Mouse (Mus musculus) MEL (cell line): ENCODE measurements around the gene Gdf7. TPM values are rescaled to one million over a fixed set of nuclear protein-coding genes. Genes with fewer than 3 reads are reported as not detected.

Experiments used
- DNase-seq: peaks from one replicate; pipeline ENCODE4 v3.0.0; 2011; ENCODE audit warnings: low read depth, low spot score
- H3K27ac ChIP-seq: 2 replicates; pipeline ENCODE4 v1.5.1; 2012; ENCODE audit warnings: low read depth, mild to moderate bottlenecking, control low read depth, low read length, moderate library complexity; ENCODE audit not compliant: control insufficient read depth
- H3K27me3 ChIP-seq, 2 experiments: fragments of 150-350 bp in 1 of 2; sonication (generic) in 1 of 2; 2 replicates each; pipeline ENCODE4 v1.6.1; 2012; ENCODE audit warnings: low read length in 2 of 2, mild to moderate bottlenecking in 2 of 2, improper control_type of control experiment in 1 of 2, moderate library complexity in 1 of 2; ENCODE audit not compliant: insufficient read depth in 2 of 2, control insufficient read depth in 1 of 2
- H3K36me3 ChIP-seq, 2 experiments: 2 replicates each; pipeline ENCODE4 v1.6.1; 2012 to 2014; ENCODE audit warnings: low read length in 2 of 2, improper control_type of control experiment in 1 of 2, inconsistent platforms in 1 of 2, mild to moderate bottlenecking in 1 of 2; ENCODE audit not compliant: insufficient read depth in 2 of 2, control insufficient read depth in 1 of 2
- H3K4me1 ChIP-seq, 2 experiments: fragments of 150-350 bp in 1 of 2; sonication (generic) in 1 of 2; 2 replicates each; pipeline ENCODE4 v1.6.1; 2012; ENCODE audit warnings: low read length in 2 of 2, improper control_type of control experiment in 1 of 2, mild to moderate bottlenecking in 1 of 2; ENCODE audit not compliant: insufficient read depth in 2 of 2, control insufficient read depth in 1 of 2
- H3K4me3 ChIP-seq, 2 experiments: fragments of 150-350 bp in 1 of 2; sonication (generic) in 1 of 2; 2 replicates each; pipeline ENCODE4 v1.5.1; 2012; ENCODE audit warnings: low read depth in 2 of 2, low read length in 2 of 2, mild to moderate bottlenecking in 2 of 2, moderate library complexity in 2 of 2, control low read depth in 1 of 2, improper control_type of control experiment in 1 of 2; ENCODE audit not compliant: control insufficient read depth in 1 of 2, insufficient read depth in 1 of 2
- H3K79me2 ChIP-seq: 2 replicates; pipeline ENCODE4 v1.6.1; 2012; ENCODE audit warnings: mild to moderate bottlenecking, low read length, moderate library complexity; ENCODE audit not compliant: control insufficient read depth, poor library complexity, insufficient read depth
- H3K9ac ChIP-seq: 2 replicates; pipeline ENCODE4 v1.6.1; 2012; ENCODE audit warnings: low read depth, mild to moderate bottlenecking, control low read depth, low read length, moderate library complexity; ENCODE audit not compliant: control insufficient read depth, poor library complexity, severe bottlenecking
- H3K9me3 ChIP-seq: fragments of 150-350 bp; sonication (generic); replicated peaks from 2 replicates; pipeline ENCODE4 v1.6.1; 2012; ENCODE audit warnings: mild to moderate bottlenecking, low read length, improper control_type of control experiment, moderate library complexity; ENCODE audit not compliant: insufficient read depth
- BHLHE40 ChIP-seq: IDR thresholded peaks from 2 replicates; pipeline ENCODE4 v1.6.1; 2012; ENCODE audit warnings: low read depth, mild to moderate bottlenecking, inconsistent platforms, low read length, improper control_type of control experiment, borderline replicate concordance
- EP300 ChIP-seq, 2 experiments: IDR thresholded peaks; 2 replicates each; pipeline ENCODE4 v1.6.1; 2011; ENCODE audit warnings: improper control_type of control experiment in 2 of 2, low read length in 2 of 2, low read depth in 1 of 2, mild to moderate bottlenecking in 1 of 2
- GABPA ChIP-seq: IDR thresholded peaks from 2 replicates; pipeline ENCODE4 v1.6.1; 2012; ENCODE audit warnings: low read depth, mild to moderate bottlenecking, inconsistent platforms, low read length, improper control_type of control experiment, moderate library complexity
- HCFC1 ChIP-seq: IDR thresholded peaks from 2 replicates; pipeline ENCODE4 v1.6.1; 2012; ENCODE audit warnings: low read depth, mild to moderate bottlenecking, inconsistent platforms, low read length, improper control_type of control experiment, moderate library complexity
- KAT2A ChIP-seq: conservative IDR thresholded peaks from 2 replicates; pipeline ENCODE4 v1.6.1; 2012; ENCODE audit warnings: low read depth, low read length, improper control_type of control experiment, inconsistent platforms
- MAZ ChIP-seq: IDR thresholded peaks from 2 replicates; pipeline ENCODE4 v1.6.1; 2012; ENCODE audit warnings: low read depth, mild to moderate bottlenecking, inconsistent platforms, low read length, improper control_type of control experiment
- MEF2A ChIP-seq: IDR thresholded peaks from 2 replicates; pipeline ENCODE4 v1.6.1; 2014; ENCODE audit warnings: low read depth, mild to moderate bottlenecking, inconsistent platforms, low read length, improper control_type of control experiment; ENCODE audit not compliant: poor library complexity, insufficient replicate concordance, severe bottlenecking; ENCODE audit errors: extremely low read depth
- MXI1 ChIP-seq: IDR thresholded peaks from 2 replicates; pipeline ENCODE4 v1.6.1; 2011; ENCODE audit warnings: mild to moderate bottlenecking, low read depth, low read length, improper control_type of control experiment
- NRF1 ChIP-seq: IDR thresholded peaks from 2 replicates; pipeline ENCODE4 v1.6.1; 2014; ENCODE audit warnings: low read depth, mild to moderate bottlenecking, inconsistent platforms, low read length, improper control_type of control experiment, moderate library complexity; ENCODE audit not compliant: poor library complexity, insufficient read depth, severe bottlenecking
- POLR2A ChIP-seq, 2 experiments: IDR thresholded peaks; 2 replicates each; pipeline ENCODE4 v1.6.1; 2011 to 2012; ENCODE audit warnings: low read length in 2 of 2, mild to moderate bottlenecking in 2 of 2, control low read depth in 1 of 2, improper control_type of control experiment in 1 of 2, low read depth in 1 of 2, moderate library complexity in 1 of 2; ENCODE audit not compliant: control insufficient read depth in 1 of 2, insufficient read depth in 1 of 2, poor library complexity in 1 of 2
- POLR2AphosphoS2 ChIP-seq: IDR thresholded peaks from 2 replicates; pipeline ENCODE4 v1.6.1; 2011; ENCODE audit warnings: low read length, improper control_type of control experiment
- RAD21 ChIP-seq: IDR thresholded peaks from 2 replicates; pipeline ENCODE4 v1.6.1; 2011; ENCODE audit warnings: mild to moderate bottlenecking, low read depth, low read length, improper control_type of control experiment
- SIN3A ChIP-seq: IDR thresholded peaks from 2 replicates; pipeline ENCODE4 v1.6.1; 2012; ENCODE audit warnings: low read length, improper control_type of control experiment, inconsistent platforms
- SMC3 ChIP-seq: IDR thresholded peaks from 2 replicates; pipeline ENCODE4 v1.6.1; 2011; ENCODE audit warnings: low read depth, low read length, improper control_type of control experiment
- ZMIZ1 ChIP-seq: IDR thresholded peaks from 2 replicates; pipeline ENCODE4 v1.6.1; 2012; ENCODE audit warnings: low read depth, mild to moderate bottlenecking, inconsistent platforms, low read length, improper control_type of control experiment, moderate library complexity
- ZNF384 ChIP-seq: IDR thresholded peaks from 2 replicates; pipeline ENCODE4 v1.6.1; 2012; ENCODE audit warnings: low read depth, mild to moderate bottlenecking, inconsistent platforms, low read length, improper control_type of control experiment
- polyA plus RNA-seq, 2 experiments: library from polyadenylated mRNA; stranded (reverse) in 1 of 2; unstranded in 1 of 2; fragments of >175 nt in 1 of 2; fragments of >200 nt in 1 of 2; gene quantifications; 2 replicates each; pipeline versions ENCODE4 v1.2.1 to v1.2.4; 2012; ENCODE audit warnings: low replicate concordance in 2 of 2, low read depth in 1 of 2; ENCODE audit not compliant: insufficient read length in 2 of 2, insufficient read depth in 1 of 2, missing spikeins in 1 of 2
- total RNA-seq: library from RNA; depleted of rRNA; stranded (reverse); fragments of 300-350 nt; gene quantifications from 2 replicates; pipeline ENCODE4 v1.2.3, GENCODE M21; 2012

Gene Gdf7
- total and polyA plus RNA-seq, 3 experiments = not detected

- TF ChIP-seq HCFC1 (0 out of 2 replicates have a peak, but pooled peaks have one; percentile 34), RAD21 (peak; percentile 33), NRF1 (peak; percentile 41; the same call in 1 of the 2 replicates), GABPA (no peak), MXI1 (peak; percentile 66), SMC3 (peak; percentile 59), ZMIZ1 (peak; percentile 56; the same call in 1 of the 2 replicates), MAZ (peak; percentile 47; the same call in 1 of the 2 replicates)
These were observed 11.6 kb upstream of the Gdf7 start, which contains the start of gene Hs1bp3 (continued) for GRCm38 (mm10) chr12:8313270-8313771.

DNA sequence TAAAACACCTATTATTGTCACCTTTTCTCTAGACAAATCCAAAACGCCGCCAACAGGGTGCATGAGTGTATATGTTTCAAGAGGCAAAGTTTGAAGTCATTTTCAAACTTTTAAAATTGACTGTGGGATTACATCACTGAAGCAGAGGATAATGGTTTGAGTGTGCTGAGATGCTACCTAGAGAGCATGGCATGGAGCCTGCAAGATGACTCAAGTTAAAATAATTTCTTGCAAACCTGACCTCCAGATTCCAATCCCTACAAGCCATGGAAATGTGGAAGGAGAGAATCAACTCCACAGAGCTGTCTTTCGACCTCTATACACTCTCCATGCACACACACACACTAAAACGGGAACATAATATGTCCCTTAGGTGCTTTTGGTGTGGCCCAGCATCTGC, 10.5 kb upstream of the Gdf7 start:
- Histone ChIP-seq H3K4me1 (peaks cover 0 to 22% of the 10 kb centered on the region in 2 experiments; a peak in 3 of 4 replicates), H3K9me3 (no peaks in the 10 kb centered on the region), H3K4me3 (no peak overlapping the region), H3K79me2 (peaks cover 2% of the 10 kb centered on the region), H3K27ac (no peak overlapping the region), H3K36me3 (peaks cover 0 to 6% of the 10 kb centered on the region in 2 experiments; a peak in 2 of 4 replicates), H3K9ac (no peak overlapping the region), H3K27me3 (no peaks in the 10 kb centered on the region; a peak in 1 of 4 replicates)
- TF ChIP-seq MAZ (no peak), SIN3A (no peak), POLR2AphosphoS2 (no peak), HCFC1 (no peak), NRF1 (no peak)
- no peak for DNase-seq

DNA sequence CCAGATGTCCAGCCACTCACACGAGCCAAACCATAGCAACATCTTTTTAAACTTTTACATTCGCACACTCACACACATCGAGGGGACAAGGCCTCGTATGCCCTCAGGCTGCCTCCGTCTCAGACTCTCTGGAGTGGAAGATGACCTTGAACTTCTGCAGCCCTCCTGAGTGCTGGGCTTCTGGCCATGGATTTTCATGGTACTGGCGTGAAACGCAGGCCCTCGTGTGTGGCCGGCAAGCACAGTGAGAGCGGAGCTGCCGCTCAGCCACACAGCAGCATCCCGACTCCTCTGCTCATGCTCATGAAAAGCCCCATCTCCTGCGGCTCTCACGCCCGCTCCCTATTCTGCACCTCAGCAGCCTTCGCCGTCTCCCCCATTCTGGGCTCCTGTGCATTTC, 9.2 kb upstream of the Gdf7 start:
- Histone ChIP-seq H3K79me2 (peaks cover 2% of the 10 kb centered on the region), H3K9ac (no peak overlapping the region), H3K4me1 (peaks cover 0 to 20% of the 10 kb centered on the region in 2 experiments; a peak in 2 of 4 replicates), H3K36me3 (peaks cover 0 to 3% of the 10 kb centered on the region in 2 experiments; a peak in 1 of 4 replicates), H3K27me3 (no peaks in the 10 kb centered on the region; a peak in 1 of 4 replicates), H3K4me3 (no peak overlapping the region), H3K27ac (no peak overlapping the region), H3K9me3 (no peaks in the 10 kb centered on the region)
- TF ChIP-seq MEF2A = no peak
- no peak for TF ChIP-seq BHLHE40
- TF ChIP-seq POLR2A (IDR thresholded peaks at IDR 0.05; ENCODE audit: control insufficient read depth in 1 of 2, insufficient read depth in 1 of 2, low read depth in 1 of 2, low read length in 2 of 2, poor library complexity in 1 of 2) = no peak
- TF ChIP-seq EP300 (IDR thresholded peaks at IDR 0.05; ENCODE audit: low read depth in 1 of 2, low read length in 2 of 2) = no peak
- no peak for TF ChIP-seq KAT2A
- TF ChIP-seq ZNF384 = no peak
- TF ChIP-seq SIN3A = no peak
- no peak for DNase-seq
